Mouse (Mus musculus): Measurements from ENCODE around the gene Hcrt. TPM values are rescaled to one million over a fixed set of nuclear protein-coding genes. Genes with fewer than 3 reads are reported as not detected.
"Not testable (repeated sequence)": the region's sequence is repeated elsewhere in the genome, so short reads cannot be mapped to it uniquely, and the experiment has no call there.

The Hcrt gene
- total RNA-seq (2021) = not detected
- long read RNA-seq, experiment 1 = 0 reads
- long read RNA-seq, experiment 2 = 0 reads

DNA sequence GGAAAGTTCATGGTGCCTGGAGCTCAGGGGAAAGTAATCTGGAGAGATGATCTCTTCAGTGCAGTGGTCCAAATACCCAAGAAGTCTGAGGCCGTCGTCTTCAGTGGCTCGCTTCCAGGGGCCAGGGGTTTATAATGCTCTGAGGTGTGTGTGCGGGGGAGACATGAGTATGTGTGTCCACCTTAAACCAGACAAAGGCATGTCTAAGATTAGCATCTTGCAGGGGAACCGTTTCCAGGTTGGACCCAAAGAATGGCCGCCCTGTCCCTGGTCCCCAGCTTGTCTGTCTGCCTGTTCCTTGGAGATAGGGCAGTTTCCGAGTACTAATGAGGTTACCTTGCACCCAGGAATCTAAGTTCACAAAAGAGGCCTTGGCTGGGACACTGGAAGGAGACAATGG, at the start of gene Hcrt:
Hcrt (minus strand) TSS at position 101 of the 400 bp plus-strand sequence.
- intact Hi-C loops (cut with DNase I) = loop anchor here (10.0 kb wide), 1 partner anchor 192 kb away; no protein-coding TSS in a partner anchor
- DNase-seq (ENCODE audit: low spot score in 2 of 2) = no peak

GRCm38 (mm10) chr11:100811132-100811531, 48.4 kb upstream of the Hcrt start:
- DNase-seq (ENCODE audit: low spot score in 2 of 2) = no peak
- intact Hi-C loops (cut with DNase I) = no loop called here

- no peak for DNase-seq (ENCODE audit: low spot score in 2 of 2)
- intact Hi-C loops (cut with DNase I) = no loop called here
These were observed 47.8 kb upstream of the Hcrt start for GRCm38 (mm10) chr11:100810516-100810915.

- intact Hi-C loops (cut with DNase I) = no loop called here
These were observed 43.9 kb upstream of the Hcrt start for GRCm38 (mm10) chr11:100806380-100807305.

GRCm38 (mm10) chr11:100805535-100805934, 42.8 kb upstream of the Hcrt start:
- no peak for DNase-seq (ENCODE audit: low spot score in 2 of 2)
- intact Hi-C loops (cut with DNase I) = no loop called here

More at GRCm38 (mm10) chr11:100806380-100807305, 43.9 kb upstream of the Hcrt start:
- no peak for DNase-seq (ENCODE audit: low spot score in 2 of 2)

DNA sequence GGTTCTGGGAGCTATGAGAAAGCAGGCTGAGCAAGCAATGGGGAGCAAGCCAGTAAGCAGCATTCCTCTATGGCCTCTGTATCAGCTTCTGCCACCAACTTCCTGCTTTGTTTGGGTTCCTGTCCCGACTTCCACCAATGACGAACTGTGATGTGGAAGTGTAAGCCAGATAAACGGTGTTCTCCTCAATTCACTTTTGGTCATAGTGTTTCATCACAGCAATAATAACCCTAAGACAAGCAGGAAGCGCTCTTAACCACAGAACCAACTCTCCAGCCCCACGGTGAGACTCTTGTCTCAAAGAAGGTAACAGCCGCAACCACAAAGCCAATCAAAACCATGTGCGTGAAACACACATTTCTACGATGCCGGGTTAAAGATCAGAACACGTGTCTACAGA, 41.7 kb upstream of the Hcrt start:
- intact Hi-C loops (cut with DNase I) = no loop called here
- no peak for DNase-seq (ENCODE audit: low spot score in 2 of 2)

GRCm38 (mm10) chr11:100799426-100799825, 36.7 kb upstream of the Hcrt start:
- intact Hi-C loops (cut with DNase I) = no loop called here
- no peak for DNase-seq (ENCODE audit: low spot score in 2 of 2)

DNA sequence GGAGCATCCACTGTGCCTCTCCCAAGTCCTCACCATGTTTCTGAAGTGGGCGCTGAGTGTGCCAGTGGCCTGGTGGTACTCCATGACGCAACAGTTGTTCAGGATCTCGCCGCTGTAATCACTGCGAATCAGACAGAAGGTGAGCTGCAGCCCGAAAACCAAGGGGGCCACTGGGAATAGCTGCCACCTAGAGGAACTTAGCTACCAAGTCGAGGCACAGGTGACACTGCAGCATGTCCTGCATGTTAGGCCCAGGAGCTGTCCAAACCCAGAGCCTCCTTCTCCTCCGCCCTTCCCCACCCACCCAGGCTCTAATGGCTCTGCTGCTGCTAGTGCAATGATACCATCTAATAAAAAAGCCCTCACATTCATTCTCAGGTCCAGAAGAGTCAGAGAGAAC, 33.9 kb upstream of the Hcrt start:
- DNase-seq (ENCODE audit: low spot score in 2 of 2) = no peak
- intact Hi-C loops (cut with DNase I) = no loop called here

GRCm38 (mm10) chr11:100795386-100795785, 32.7 kb upstream of the Hcrt start:
- no peak for DNase-seq (ENCODE audit: low spot score in 2 of 2)
- intact Hi-C loops (cut with DNase I) = no loop called here

- peak in 1 of 2 experiments; percentile 22 for DNase-seq (ENCODE audit: low spot score in 2 of 2)
- intact Hi-C loops (cut with DNase I) = no loop called here
These were observed 28.8 kb upstream of the Hcrt start for GRCm38 (mm10) chr11:100791457-100792049.

DNA sequence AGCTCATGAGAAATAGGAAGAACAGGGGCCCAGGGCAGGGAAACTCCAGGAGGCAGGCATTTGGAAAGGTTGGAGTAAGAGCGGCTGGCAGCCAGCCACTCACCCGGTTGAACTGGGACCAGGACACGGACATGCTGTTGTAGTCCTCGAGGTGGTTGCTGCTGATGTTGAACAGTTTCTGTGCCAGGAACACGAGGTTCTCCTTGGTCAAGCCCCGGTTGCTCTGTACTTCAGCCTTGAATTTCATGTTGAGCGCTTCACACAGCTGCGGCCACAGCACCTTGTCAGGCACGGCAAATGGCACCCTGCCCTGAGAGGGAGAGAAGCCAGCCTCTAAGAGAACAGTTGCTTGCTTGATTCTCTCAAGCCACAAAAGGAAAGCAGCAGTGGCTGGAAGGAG, 27.9 kb upstream of the Hcrt start:
- intact Hi-C loops (cut with DNase I) = not testable (repeated sequence)
- DNase-seq (ENCODE audit: low spot score in 2 of 2) = peak; percentile 61 to 81

DNA sequence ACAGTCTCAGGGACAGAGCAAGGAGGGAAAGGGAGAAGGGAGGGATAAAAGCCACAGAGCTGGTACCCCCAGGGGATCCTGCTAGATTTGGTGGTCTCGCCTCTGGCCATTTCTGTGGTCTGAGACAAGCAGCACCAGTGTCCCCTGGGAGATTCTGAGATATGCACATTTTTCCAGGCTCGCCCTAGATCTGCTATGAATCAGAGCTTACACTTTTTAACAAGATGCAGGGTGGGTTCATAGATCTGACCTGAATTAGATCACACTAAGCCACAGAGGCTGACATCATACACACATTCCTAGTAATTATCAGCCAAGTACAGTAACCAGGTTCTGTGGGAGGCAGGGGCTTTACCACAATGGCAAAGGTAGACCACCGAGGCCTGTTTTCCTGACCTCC, 27.0 kb upstream of the Hcrt start:
- DNase-seq (ENCODE audit: low spot score in 2 of 2) = no peak
- intact Hi-C loops (cut with DNase I) = no loop called here

DNA sequence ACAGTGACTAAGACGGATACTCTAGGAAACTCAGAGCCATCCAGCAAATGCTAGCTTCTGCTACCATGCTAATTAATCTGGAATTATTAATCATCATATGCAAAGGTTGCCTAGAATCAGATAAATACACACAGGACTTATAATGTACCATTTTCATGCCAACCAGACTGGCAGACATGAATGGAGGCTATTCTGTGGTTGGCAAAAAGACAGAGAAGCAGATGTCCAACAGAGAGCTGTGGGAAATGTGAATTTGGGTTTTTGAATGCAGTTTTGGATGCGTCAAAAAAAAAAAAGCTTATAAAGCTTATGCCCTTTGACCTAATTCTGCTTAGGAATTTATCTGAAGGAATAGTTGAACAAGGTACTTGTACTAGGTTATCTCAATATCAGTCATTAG, 23.0 kb upstream of the Hcrt start:
- intact Hi-C loops (cut with DNase I) = no loop called here

DNA sequence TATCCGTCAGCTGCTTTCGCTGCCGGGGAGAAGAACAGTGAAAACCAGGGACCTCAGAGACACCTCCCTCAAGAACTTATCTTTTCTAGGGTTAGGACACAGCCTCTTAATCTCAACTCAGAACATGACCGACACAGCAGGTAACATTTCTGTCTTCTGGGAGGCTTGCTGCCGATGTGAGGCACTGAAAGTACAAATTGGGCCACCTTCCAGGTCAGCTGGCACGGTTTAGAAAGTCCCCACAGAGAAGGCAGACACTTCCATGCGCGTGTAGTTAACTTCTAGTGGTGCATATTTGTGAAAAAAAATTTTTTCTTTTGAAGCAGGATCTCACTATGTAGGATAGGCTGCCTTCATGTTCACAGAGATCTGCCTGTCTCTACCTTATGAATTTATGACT, 21.6 kb upstream of the Hcrt start:
- intact Hi-C loops (cut with DNase I) = no loop called here
- DNase-seq (ENCODE audit: low spot score in 2 of 2) = no peak

More for the DNA sequence above, 23.0 kb upstream of the Hcrt start:
- no peak for DNase-seq (ENCODE audit: low spot score in 2 of 2)

DNA sequence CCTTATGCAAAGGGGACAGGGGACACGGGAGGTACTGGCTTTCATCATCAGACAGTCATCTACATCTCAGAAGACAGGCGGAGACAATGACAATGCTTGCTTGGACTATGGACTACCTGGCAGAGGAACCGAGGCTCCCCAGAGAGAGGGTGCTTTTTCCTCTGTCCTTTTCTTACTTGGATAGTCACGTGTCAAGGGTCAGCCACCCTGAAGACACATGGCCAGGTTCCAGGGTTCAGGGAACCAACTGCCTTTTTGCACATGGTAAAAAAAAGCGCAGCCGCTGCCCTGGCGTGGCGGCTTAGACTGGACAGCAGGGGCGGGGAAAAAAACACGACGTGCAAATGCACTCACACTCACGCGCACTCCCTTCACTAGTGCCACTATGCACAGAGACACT, 19.8 kb upstream of the Hcrt start:
- intact Hi-C loops (cut with DNase I) = no loop called here
- no peak for DNase-seq (ENCODE audit: low spot score in 2 of 2)

- intact Hi-C loops (cut with DNase I) = no loop called here
These were observed 19.2 kb upstream of the Hcrt start for GRCm38 (mm10) chr11:100781763-100782475.

GRCm38 (mm10) chr11:100780247-100780646, 17.5 kb upstream of the Hcrt start:
- DNase-seq (ENCODE audit: low spot score in 2 of 2) = no peak
- intact Hi-C loops (cut with DNase I) = no loop called here

More at GRCm38 (mm10) chr11:100781763-100782475, 19.2 kb upstream of the Hcrt start:
- DNase-seq (ENCODE audit: low spot score in 2 of 2) = no peak

GRCm38 (mm10) chr11:100778069-100778468, 15.3 kb upstream of the Hcrt start:
- intact Hi-C loops (cut with DNase I) = no loop called here
- DNase-seq (ENCODE audit: low spot score in 2 of 2) = no peak

DNA sequence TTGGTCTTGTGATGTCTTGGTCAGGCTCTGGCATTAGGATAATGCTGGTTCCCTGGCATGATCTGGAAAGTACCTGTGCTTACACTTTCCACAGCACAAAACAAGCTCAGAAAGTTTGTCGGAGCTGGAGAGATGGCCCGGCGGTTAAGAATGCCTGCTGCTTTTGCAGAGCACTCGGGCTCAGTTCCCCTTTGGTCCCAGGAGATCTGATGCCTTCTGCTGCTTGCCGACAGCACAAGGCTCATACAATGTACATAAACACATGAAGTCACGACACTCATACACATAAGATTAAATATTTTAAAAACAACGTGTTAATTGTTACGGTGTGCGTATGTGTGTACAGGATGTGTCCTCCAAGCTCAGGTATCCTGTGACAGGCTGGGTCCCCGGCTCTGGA, 13.2 kb upstream of the Hcrt start:
- intact Hi-C loops (cut with DNase I) = no loop called here
- DNase-seq (ENCODE audit: low spot score in 2 of 2) = no peak

DNA sequence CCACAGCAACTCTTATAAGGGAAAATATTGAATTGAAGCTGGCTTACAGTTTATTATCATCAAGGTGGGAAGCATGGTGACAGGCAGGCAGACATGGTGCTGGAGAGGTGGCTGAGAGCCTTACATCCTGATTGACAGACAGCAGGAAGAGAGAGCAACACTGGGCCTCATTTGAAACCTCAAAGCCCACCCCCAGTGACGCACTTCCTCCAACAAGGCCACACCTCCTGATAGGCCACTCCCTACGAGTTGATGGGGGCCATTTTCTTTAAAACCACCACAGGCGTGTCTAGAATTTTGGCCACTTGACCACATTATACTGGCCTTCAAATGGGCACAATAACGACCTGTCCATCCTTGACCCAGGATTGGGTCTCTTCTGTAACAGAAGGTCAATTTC, 11.5 kb upstream of the Hcrt start:
- no peak for DNase-seq (ENCODE audit: low spot score in 2 of 2)
- intact Hi-C loops (cut with DNase I) = no loop called here
